Mouse (Mus musculus) CH12.LX (cell line): Measurements from ENCODE around the gene Sgo2a. TPM values are rescaled to one million over a fixed set of nuclear protein-coding genes. Genes with fewer than 3 reads are reported as not detected.
"Not testable (repeated sequence)": the region's sequence is repeated elsewhere in the genome, so short reads cannot be mapped to it uniquely, and the experiment has no call there.

ENCODE experiments used
- DNase-seq: peaks from one replicate; pipeline ENCODE4 v3.0.0-alpha.2; 2013; ENCODE audit errors: extremely low read depth
- H3K27ac ChIP-seq: 2 replicates; pipeline ENCODE4 v1.5.1; 2012; ENCODE audit warnings: low read depth, mild to moderate bottlenecking, control low read depth, moderate library complexity; ENCODE audit not compliant: insufficient read depth
- H3K27me3 ChIP-seq: replicated peaks from 2 replicates; pipeline ENCODE3; 2012; ENCODE audit warnings: inconsistent platforms
- H3K36me3 ChIP-seq, 2 experiments: replicated peaks in 1 of 2; 2 replicates each; pipeline versions ENCODE3 to v1.6.1; 2012; ENCODE audit warnings: inconsistent platforms in 1 of 2, low read length in 1 of 2, mild to moderate bottlenecking in 1 of 2, mixed read lengths in 1 of 2, moderate library complexity in 1 of 2; ENCODE audit not compliant: control insufficient read depth in 1 of 2, insufficient read depth in 1 of 2
- H3K4me1 ChIP-seq, 2 experiments: 2 replicates each; pipeline ENCODE4 v1.6.1; 2012; ENCODE audit warnings: inconsistent platforms in 1 of 2, moderate library complexity in 1 of 2; ENCODE audit not compliant: insufficient read depth in 2 of 2, control insufficient read depth in 1 of 2
- H3K4me2 ChIP-seq: 2 replicates; pipeline ENCODE4 v1.6.1; 2012; ENCODE audit warnings: low read depth, mild to moderate bottlenecking, control low read depth; ENCODE audit not compliant: poor library complexity, insufficient read depth, severe bottlenecking
- H3K4me3 ChIP-seq, 3 experiments: fragments of 150-350 bp in 1 of 3; sonication (generic) in 1 of 3; replicated peaks in 1 of 3; 2 replicates each; pipeline versions ENCODE3 to v1.5.1; 2011 to 2012; ENCODE audit warnings: low read depth in 2 of 3, low read length in 2 of 3, mild to moderate bottlenecking in 2 of 3, moderate library complexity in 2 of 3, control low read depth in 1 of 3, improper control_type of control experiment in 1 of 3, inconsistent platforms in 1 of 3, mixed read lengths in 1 of 3; ENCODE audit not compliant: poor library complexity in 1 of 3
- H3K79me2 ChIP-seq: replicated peaks from 2 replicates; pipeline ENCODE4 v1.6.1; 2012; ENCODE audit warnings: mild to moderate bottlenecking, moderate library complexity; ENCODE audit not compliant: control insufficient read depth, poor library complexity, insufficient read depth, severe bottlenecking; ENCODE audit errors: extremely low read depth
- H3K9ac ChIP-seq: 2 replicates; pipeline ENCODE4 v1.6.1; 2012; ENCODE audit warnings: low read depth, mild to moderate bottlenecking, control low read depth, moderate library complexity; ENCODE audit not compliant: insufficient read depth
- H3K9me3 ChIP-seq: replicated peaks from 2 replicates; pipeline ENCODE3; 2012; ENCODE audit warnings: low read length, inconsistent platforms, mixed read lengths
- BHLHE40 ChIP-seq: IDR thresholded peaks from 2 replicates; pipeline ENCODE4 v1.6.1; 2011; ENCODE audit warnings: mild to moderate bottlenecking, low read depth, low read length, improper control_type of control experiment
- CTCF ChIP-seq, 2 experiments: IDR thresholded peaks in 1 of 2; conservative IDR thresholded peaks in 1 of 2; 2 replicates each; pipeline ENCODE4 v1.5.1; 2011 to 2012; ENCODE audit warnings: low read depth in 2 of 2, low read length in 2 of 2, improper control_type of control experiment in 1 of 2, inconsistent platforms in 1 of 2, mild to moderate bottlenecking in 1 of 2, moderate library complexity in 1 of 2
- ELF1 ChIP-seq: IDR thresholded peaks from 2 replicates; pipeline ENCODE4 v1.6.1; 2014; ENCODE audit warnings: low read depth, mild to moderate bottlenecking, inconsistent platforms, low read length, improper control_type of control experiment
- EP300 ChIP-seq: IDR thresholded peaks from 2 replicates; pipeline ENCODE4 v1.6.1; 2011; ENCODE audit warnings: low read length, improper control_type of control experiment
- HCFC1 ChIP-seq: IDR thresholded peaks from 2 replicates; pipeline ENCODE4 v1.6.1; 2012; ENCODE audit warnings: low read depth, mild to moderate bottlenecking, inconsistent platforms, low read length, improper control_type of control experiment
- MAFK ChIP-seq: IDR thresholded peaks from 2 replicates; pipeline ENCODE4 v1.6.1; 2011; ENCODE audit warnings: low read length, improper control_type of control experiment; ENCODE audit not compliant: insufficient replicate concordance
- MXI1 ChIP-seq: IDR thresholded peaks from 2 replicates; pipeline ENCODE4 v1.6.1; 2011; ENCODE audit warnings: mild to moderate bottlenecking, low read depth, low read length, improper control_type of control experiment
- MYC ChIP-seq: IDR thresholded peaks from 2 replicates; pipeline ENCODE4 v1.6.1; 2011; ENCODE audit warnings: low read depth, mild to moderate bottlenecking, improper control_type of control experiment, low read length
- NRF1 ChIP-seq: IDR thresholded peaks from 2 replicates; pipeline ENCODE4 v1.6.1; 2014; ENCODE audit warnings: low read depth, mild to moderate bottlenecking, inconsistent platforms, low read length, improper control_type of control experiment, moderate library complexity
- POLR2A ChIP-seq: IDR thresholded peaks from 2 replicates; pipeline ENCODE4 v1.6.1; 2011; ENCODE audit warnings: low read depth, mild to moderate bottlenecking, improper control_type of control experiment, low read length
- POLR2AphosphoS2 ChIP-seq: IDR thresholded peaks from 2 replicates; pipeline ENCODE4 v1.6.1; 2011; ENCODE audit warnings: low read depth, low read length, improper control_type of control experiment
- RAD21 ChIP-seq: IDR thresholded peaks from 2 replicates; pipeline ENCODE4 v1.6.1; 2011; ENCODE audit warnings: low read depth, mild to moderate bottlenecking, low read length, improper control_type of control experiment, moderate library complexity
- SMC3 ChIP-seq: IDR thresholded peaks from 2 replicates; pipeline ENCODE4 v1.6.1; 2011; ENCODE audit warnings: low read depth, low read length, improper control_type of control experiment
- UBTF ChIP-seq: IDR thresholded peaks from 2 replicates; pipeline ENCODE4 v1.6.1; 2012; ENCODE audit warnings: low read depth, mild to moderate bottlenecking, inconsistent platforms, low read length, improper control_type of control experiment, moderate library complexity
- USF2 ChIP-seq: conservative IDR thresholded peaks from 2 replicates; pipeline ENCODE4 v1.6.1; 2011; ENCODE audit warnings: low read depth, low read length, improper control_type of control experiment
- ZC3H11A ChIP-seq: IDR thresholded peaks from 2 replicates; pipeline ENCODE4 v1.6.1; 2012; ENCODE audit warnings: low read depth, mild to moderate bottlenecking, inconsistent platforms, low read length, improper control_type of control experiment
- ZMIZ1 ChIP-seq: IDR thresholded peaks from 2 replicates; pipeline ENCODE4 v1.6.1; 2012; ENCODE audit warnings: low read depth, mild to moderate bottlenecking, inconsistent platforms, low read length, improper control_type of control experiment
- dilution Hi-C: fragments of 300-500 bp; cut with MboI; formaldehyde crosslinking; loops from 2 replicates; pipeline ENCODE4 v1.14.3; 2020; ENCODE audit warnings: low sequenced_read_pairs; ENCODE audit not compliant: extremely low pct_unique_long_range_greater_than_20kb, extremely low pct_ligation_motif_present
- in situ Hi-C: fragments of 300-500 bp; cut with MboI; formaldehyde crosslinking; loops from 3 replicates; pipeline ENCODE4 v1.14.3; 2019; ENCODE audit warnings: low sequenced_read_pairs, low pct_ligation_motif_present, low pct_unique_long_range_greater_than_20kb, mixed read lengths
- polyA plus RNA-seq: library from polyadenylated mRNA; unstranded; fragments of >175 nt; gene quantifications from 2 replicates; pipeline ENCODE4 v1.2.1, GENCODE M21; 2012; ENCODE audit warnings: low read depth; ENCODE audit not compliant: insufficient read length
- total RNA-seq, 2 experiments: library from RNA; depleted of rRNA; stranded (reverse); fragments of 300-350 nt in 1 of 2; fragments of >200 nt in 1 of 2; gene quantifications; 2 replicates each; pipeline ENCODE4 v1.2.3; 2012 to 2014

Sgo2a gene
- total and polyA plus RNA-seq, 3 experiments: 14.4 to 24.2 (median 15.1) TPM

DNA sequence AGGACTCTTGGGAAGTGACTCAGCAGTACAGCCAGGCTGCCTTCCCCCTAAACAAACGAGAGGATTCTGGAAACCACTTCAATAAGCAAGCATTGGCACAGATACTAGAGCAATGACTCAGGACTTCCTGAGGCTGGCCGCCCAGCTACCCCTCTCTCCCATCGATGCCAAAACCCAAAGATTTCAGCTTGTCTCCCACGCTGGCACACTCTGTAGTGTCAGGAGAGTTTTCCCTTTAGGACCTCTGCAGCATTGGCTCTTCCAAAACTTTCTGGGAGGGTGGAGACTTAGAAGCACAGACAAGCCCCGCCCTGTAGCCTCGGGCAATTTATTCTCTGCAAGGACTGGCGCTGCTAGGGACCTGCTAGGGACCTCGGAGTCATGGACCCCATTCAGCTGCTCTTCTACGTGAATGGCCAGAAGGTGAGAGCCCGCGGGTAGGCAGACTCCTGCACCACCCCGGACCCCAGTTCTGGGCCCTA lies 33.9 kb downstream of the Sgo2a start, which contains the start of gene Aox1:
TSS of gene Aox1 (plus strand) at position 296 of the 482 bp plus-strand sequence.
- DNase-seq: no peak
- Histone ChIP-seq H3K4me3 (no peak within 1 kb of the TSS), H3K9ac (no peak within 1 kb of the TSS), H3K36me3 (peaks cover 2 to 25% of the 10 kb centered on the region in 2 experiments), H3K4me2 (no peak within 1 kb of the TSS), H3K79me2 (0 out of 2 replicates have a peak, but pooled peaks cover 3% of the 10 kb centered on the region), H3K27me3 (no peaks in the 10 kb centered on the region), H3K9me3 (no peaks in the 10 kb centered on the region), H3K27ac (no peak within 1 kb of the TSS), H3K4me1 (peaks cover 0 to 21% of the 10 kb centered on the region in 2 experiments; a peak in 2 of 4 replicates)
- dilution Hi-C loops (no loop called here), in situ Hi-C loops (no loop called here)
- no peak for TF ChIP-seq USF2
- no peak for TF ChIP-seq HCFC1
- TF ChIP-seq MAFK: peak; percentile 49; the same call in 1 of the 2 replicates
- TF ChIP-seq EP300: peak; percentile 28; the same call in 1 of the 2 replicates

DNA sequence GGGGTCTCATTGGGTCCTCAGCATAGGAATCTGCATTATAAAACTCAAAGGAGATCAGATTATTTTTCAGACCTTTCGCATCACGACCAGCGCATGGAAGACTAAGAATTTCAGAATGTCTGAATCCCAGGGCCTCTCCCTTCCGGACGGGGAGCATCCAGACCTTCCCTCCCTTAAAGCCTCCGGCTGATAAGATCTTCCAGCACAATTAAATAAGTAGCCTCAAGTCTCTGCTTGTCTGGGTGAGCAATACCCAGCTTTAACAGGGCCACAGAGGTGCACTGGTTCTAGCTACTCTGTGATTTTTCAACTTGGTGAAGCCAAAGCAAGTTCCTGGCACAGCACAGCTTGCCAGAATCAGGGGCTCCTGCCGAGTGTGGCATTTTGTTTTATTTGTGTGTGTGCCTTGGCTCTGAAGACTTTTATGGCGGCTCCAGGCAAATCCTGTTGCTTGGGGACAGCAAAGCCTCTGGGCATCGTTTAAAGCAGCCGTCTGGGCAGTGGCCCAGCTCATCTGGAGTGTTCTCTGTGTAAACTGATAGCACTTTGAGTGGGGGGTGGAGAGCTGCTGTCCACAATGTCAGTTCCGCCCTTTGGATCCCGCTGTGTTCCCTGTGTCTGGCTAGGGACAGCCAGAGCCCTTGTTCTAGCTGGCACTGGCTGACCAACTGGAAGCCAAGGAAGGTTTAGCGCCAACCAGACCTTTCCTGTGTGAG lies 34.5 kb downstream of the Sgo2a start:
- H3K4me3 ChIP-seq: no peak overlapping the region
- dilution Hi-C loops (no loop called here), in situ Hi-C loops (no loop called here)
- no peak for DNase-seq
- no peak overlapping the region for H3K9ac ChIP-seq
- no peak for TF ChIP-seq POLR2AphosphoS2
- no peak for TF ChIP-seq UBTF
- H3K27ac ChIP-seq: no peak overlapping the region
- peaks cover 0 to 20% of the 10 kb centered on the region in 2 experiments for H3K36me3 ChIP-seq
- no peaks in the 10 kb centered on the region for H3K27me3 ChIP-seq
- no peak overlapping the region for H3K4me2 ChIP-seq
- H3K9me3 ChIP-seq: no peaks in the 10 kb centered on the region
- H3K4me1 ChIP-seq: peaks cover 0 to 21% of the 10 kb centered on the region in 2 experiments; a peak in 2 of 4 replicates
- H3K79me2 ChIP-seq: 0 out of 2 replicates have a peak, but pooled peaks cover 3% of the 10 kb centered on the region

DNA sequence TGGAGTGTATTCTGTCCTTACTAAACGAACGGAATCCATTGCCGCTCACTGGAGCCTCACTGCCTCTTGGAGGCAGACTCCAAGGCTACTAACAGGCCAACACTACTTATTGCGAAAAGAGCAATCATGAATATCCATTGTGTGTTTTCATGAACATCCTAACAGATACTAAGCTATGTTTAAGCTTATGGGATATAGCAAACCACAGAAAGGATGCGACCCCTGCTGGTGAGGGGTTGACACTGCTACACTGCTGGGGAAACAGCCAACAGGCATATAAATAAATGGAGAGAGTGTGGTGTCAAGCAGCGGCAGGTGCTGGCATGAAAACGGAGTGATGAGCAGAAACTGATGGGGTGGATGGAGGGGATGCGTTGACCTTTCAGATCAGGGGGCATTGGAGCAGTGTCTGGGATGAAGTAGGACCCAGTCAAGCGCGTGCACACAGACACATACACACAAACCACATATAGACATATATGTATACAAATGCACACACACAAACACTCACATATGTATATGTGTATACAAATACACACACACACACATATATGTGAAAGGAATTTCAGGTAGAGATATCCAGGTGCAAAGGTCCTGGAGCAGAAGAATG lies 35.5 kb downstream of the Sgo2a start:
- H3K79me2 ChIP-seq: 0 out of 2 replicates have a peak, but pooled peaks cover 3% of the 10 kb centered on the region
- no peak overlapping the region for H3K4me2 ChIP-seq
- peaks cover 0 to 15% of the 10 kb centered on the region in 2 experiments for H3K36me3 ChIP-seq
- H3K4me3 ChIP-seq: no peak overlapping the region
- H3K4me1 ChIP-seq: peaks cover 0 to 21% of the 10 kb centered on the region in 2 experiments; a peak in 2 of 4 replicates
- dilution Hi-C loops (no loop called here), in situ Hi-C loops (no loop called here)
- no peak for TF ChIP-seq ZMIZ1
- peak; percentile 72 for TF ChIP-seq RAD21
- peak; percentile 81 for TF ChIP-seq SMC3
- TF ChIP-seq NRF1: no peak
- no peak for TF ChIP-seq MXI1
- TF ChIP-seq MAFK: no peak
- TF ChIP-seq CTCF (conservative IDR thresholded peaks at IDR 0.05 in 1 of 2, IDR thresholded peaks at IDR 0.05 in 1 of 2; ENCODE audit: low read depth in 2 of 2, low read length in 2 of 2): peak; percentile 85 to 92
- no peak for TF ChIP-seq ELF1
- no peak for TF ChIP-seq POLR2A
- TF ChIP-seq ZC3H11A: peak; percentile 13; the same call in 1 of the 2 replicates
- no peak for TF ChIP-seq BHLHE40
- TF ChIP-seq MYC: no peak
- H3K27ac ChIP-seq: no peak overlapping the region
- H3K27me3 ChIP-seq: no peaks in the 10 kb centered on the region
- DNase-seq: peak; percentile 56
- no peak overlapping the region for H3K9ac ChIP-seq
- H3K9me3 ChIP-seq: no peaks in the 10 kb centered on the region

- H3K27ac ChIP-seq, H3K27me3 ChIP-seq, dilution Hi-C loops, H3K79me2 ChIP-seq, DNase-seq, H3K9ac ChIP-seq, H3K9me3 ChIP-seq, in situ Hi-C loops, H3K36me3 ChIP-seq, H3K4me2 ChIP-seq, H3K4me3 ChIP-seq: not testable (repeated sequence)
- peaks cover 0 to 18% of the 10 kb centered on the region in 2 experiments; a peak in 2 of 4 replicates for H3K4me1 ChIP-seq
Measured at GRCm38 (mm10) chr1:58037306-58037705, 41.5 kb downstream of the Sgo2a start.
